12 mouse cellular contexts compared by ENCODE assay signal in the genomic region with DNA sequence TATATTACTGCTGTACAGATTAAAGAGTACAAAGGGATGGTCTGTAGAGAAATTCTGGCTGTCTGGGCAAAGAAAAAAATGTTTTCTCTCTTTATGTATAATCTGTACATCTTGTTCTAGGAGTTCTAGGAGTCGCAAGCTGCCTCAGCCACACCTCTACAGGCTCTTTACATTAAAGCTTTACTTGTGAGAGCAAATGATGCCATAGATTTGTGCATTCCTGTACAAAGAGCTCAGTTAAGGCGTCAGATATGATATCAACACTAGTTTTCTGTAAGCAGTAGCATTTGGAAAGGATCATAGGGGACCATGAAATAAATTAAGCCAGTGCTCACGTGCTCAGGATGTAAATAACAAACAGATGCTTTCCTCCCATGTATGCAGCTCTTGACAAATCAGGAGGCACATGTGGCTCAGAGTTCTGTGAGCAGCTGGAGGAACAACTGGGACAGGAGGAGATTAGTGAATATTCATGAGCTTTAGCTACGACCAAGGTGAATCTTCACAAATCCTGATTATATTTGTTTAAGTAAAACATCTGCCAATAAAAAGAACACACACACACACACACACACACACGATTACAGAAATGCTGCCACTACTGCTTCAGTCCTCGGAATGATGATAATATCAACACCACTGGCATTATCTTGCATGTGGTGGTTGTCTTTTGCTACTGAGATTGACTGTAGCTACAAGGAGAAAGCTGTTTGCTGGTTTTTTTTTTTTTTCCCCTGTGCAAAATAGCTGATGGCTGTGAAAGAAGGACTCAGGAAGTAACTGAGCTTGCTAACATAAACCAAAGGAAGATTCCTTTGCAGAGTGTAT.
DNase-seq lines count a peak whose midpoint lies in the region; ATAC-seq and TF ChIP-seq lines count a peak whose summit lies in the region.
"Had no signal": no experiment of that assay in that cellular context is flagged by ENCODE, and none has a peak within 500 bp of the region (broad histone marks: within the 10 kb centered on the region; RNA-seq: fewer than 3 reads in every experiment).

No protein-coding gene starts in this region.

- H3K9ac ChIP-seq in intestine, embryonic 14.5 days (ENCODE audit: low read length): no peak overlapping the region
- H3K9ac ChIP-seq in intestine, postnatal 0 days (ENCODE audit: low read depth, low read length): no peak overlapping the region
- no peak overlapping the region for H3K9ac ChIP-seq in midbrain, embryonic 11.5 days (ENCODE audit: low read length)
- H3K9ac ChIP-seq in forebrain, postnatal 0 days: peak overlapping the region; percentile 11
- H3K9ac ChIP-seq: limb, embryonic 15.5 days had no signal

- no peak for TF ChIP-seq POLR2A in thymus, adult 2 months (IDR thresholded peaks at IDR 0.05; ENCODE audit: control insufficient read depth, extremely low read depth, insufficient read depth, low read length, poor library complexity)

- no peak for DNase-seq in intestine, embryonic 14.5 days (ENCODE audit: low spot score)
- DNase-seq in midbrain, embryonic 11.5 days (ENCODE audit: low spot score, missing footprints): no peak
- no peak for DNase-seq in midbrain, embryonic 10.5 days (ENCODE audit: low spot score)
- DNase-seq in forebrain, postnatal 0 days: peak; percentile 37
- DNase-seq in retina, postnatal 1 day: peak; percentile 18
- DNase-seq in thymus, adult 2 months: no peak
- DNase-seq in cerebellum, adult 18-20 months: no peak
- DNase-seq: cerebellum, adult 2 months; kidney, adult 11 months; thymus, adult 18-20 months had no signal

- ATAC-seq in intestine, embryonic 14.5 days (replicated peaks; ENCODE audit: low FRiP score, low TSS enrichment, low read depth): no peak
- ATAC-seq in intestine, postnatal 0 days: no peak
- ATAC-seq in midbrain, embryonic 11.5 days (ENCODE audit: low FRiP score): peak; percentile 55; the same call in 1 of the 2 replicates
- peak; percentile 54 for ATAC-seq in forebrain, postnatal 0 days

- no peak overlapping the region for H3K4me3 ChIP-seq in intestine, embryonic 14.5 days (ENCODE audit: low read depth, low read length)
- no peak overlapping the region for H3K4me3 ChIP-seq in intestine, postnatal 0 days (ENCODE audit: low read depth, low read length)
- H3K4me3 ChIP-seq in midbrain, embryonic 11.5 days (ENCODE audit: low read depth, low read length): no peak overlapping the region
- no peak overlapping the region for H3K4me3 ChIP-seq in midbrain, embryonic 10.5 days
- H3K4me3 ChIP-seq in forebrain, postnatal 0 days (ENCODE audit: low read depth, low read length): no peak overlapping the region
- H3K4me3 ChIP-seq in thymus, adult 2 months (ENCODE audit: control insufficient read depth, insufficient read depth, low read length): no peak overlapping the region
- H3K4me3 ChIP-seq: limb, embryonic 15.5 days had no signal

- H3K27ac ChIP-seq in intestine, embryonic 14.5 days (ENCODE audit: low read depth): peak overlapping the region; percentile 55
- H3K27ac ChIP-seq in intestine, postnatal 0 days (ENCODE audit: low read depth, low read length): no peak overlapping the region
- H3K27ac ChIP-seq in midbrain, embryonic 11.5 days (ENCODE audit: low read depth, low read length): no peak overlapping the region
- H3K27ac ChIP-seq in midbrain, embryonic 10.5 days (replicated peaks): no peak overlapping the region
- peak overlapping the region; percentile 85 for H3K27ac ChIP-seq in forebrain, postnatal 0 days (ENCODE audit: low read depth, low read length)
- no peak overlapping the region for H3K27ac ChIP-seq in thymus, adult 2 months (ENCODE audit: control insufficient read depth, insufficient read depth, low read length)
- H3K27ac ChIP-seq: limb, embryonic 15.5 days had no signal

- no peak overlapping the region for H3K4me2 ChIP-seq in intestine, embryonic 14.5 days (ENCODE audit: low read length)
- no peak overlapping the region for H3K4me2 ChIP-seq in intestine, postnatal 0 days (replicated peaks; ENCODE audit: low read depth)
- H3K4me2 ChIP-seq in midbrain, embryonic 11.5 days: no peak overlapping the region
- H3K4me2 ChIP-seq in forebrain, postnatal 0 days (ENCODE audit: low read depth): no peak overlapping the region
- H3K4me2 ChIP-seq: limb, embryonic 15.5 days had no signal

- no peak for TF ChIP-seq CTCF in intestine, postnatal 0 days (IDR thresholded peaks at IDR 0.05; ENCODE audit: low read depth)
- no peak for TF ChIP-seq CTCF in forebrain, postnatal 0 days (IDR thresholded peaks at IDR 0.05; ENCODE audit: low read depth)
- no peak for TF ChIP-seq CTCF in thymus, adult 2 months (IDR thresholded peaks at IDR 0.05; ENCODE audit: borderline replicate concordance, control insufficient read depth, extremely low read depth, insufficient read depth, low read length, poor library complexity)

- H3K27me3 ChIP-seq in intestine, embryonic 14.5 days (replicated peaks; ENCODE audit: control insufficient read depth, insufficient read depth, low read length): no peaks in the 10 kb centered on the region
- no peaks in the 10 kb centered on the region for H3K27me3 ChIP-seq in intestine, postnatal 0 days (replicated peaks; ENCODE audit: control insufficient read depth, insufficient read depth, low read length)
- no peaks in the 10 kb centered on the region for H3K27me3 ChIP-seq in midbrain, embryonic 11.5 days (ENCODE audit: control insufficient read depth, insufficient read depth, low read length)
- H3K27me3 ChIP-seq in midbrain, embryonic 10.5 days (ENCODE audit: low read depth, poor library complexity, severe bottlenecking): no peaks in the 10 kb centered on the region
- no peaks in the 10 kb centered on the region for H3K27me3 ChIP-seq in forebrain, postnatal 0 days (ENCODE audit: insufficient read depth, low read length)
- no peaks in the 10 kb centered on the region for H3K27me3 ChIP-seq in thymus, adult 2 months (ENCODE audit: control insufficient read depth, insufficient read depth, low read length)
- H3K27me3 ChIP-seq: limb, embryonic 15.5 days had no signal

- H3K9me3 ChIP-seq in intestine, embryonic 14.5 days (ENCODE audit: control insufficient read depth, low read length): 0 out of 2 replicates have a peak, but pooled peaks cover 5% of the 10 kb centered on the region
- no peaks in the 10 kb centered on the region for H3K9me3 ChIP-seq in intestine, postnatal 0 days (ENCODE audit: control insufficient read depth)
- H3K9me3 ChIP-seq in midbrain, embryonic 11.5 days (ENCODE audit: control insufficient read depth, low read length): no peaks in the 10 kb centered on the region
- no peaks in the 10 kb centered on the region for H3K9me3 ChIP-seq in midbrain, embryonic 10.5 days (replicated peaks)
- H3K9me3 ChIP-seq in forebrain, postnatal 0 days (ENCODE audit: low read length): no peaks in the 10 kb centered on the region
- H3K9me3 ChIP-seq: limb, embryonic 15.5 days had no signal

- H3K4me1 ChIP-seq in intestine, embryonic 14.5 days (replicated peaks; ENCODE audit: control insufficient read depth, insufficient read depth, low read length): peaks cover 13% of the 10 kb centered on the region; the same call in 1 of the 2 replicates
- H3K4me1 ChIP-seq in intestine, postnatal 0 days (replicated peaks; ENCODE audit: control insufficient read depth, insufficient read depth, low read length): no peaks in the 10 kb centered on the region
- no peaks in the 10 kb centered on the region; the same call in 1 of the 2 replicates for H3K4me1 ChIP-seq in midbrain, embryonic 11.5 days (ENCODE audit: control insufficient read depth, insufficient read depth, low read length)
- peaks cover 8% of the 10 kb centered on the region; the same call in 1 of the 2 replicates for H3K4me1 ChIP-seq in midbrain, embryonic 10.5 days
- peaks cover 7% of the 10 kb centered on the region; the same call in 1 of the 2 replicates for H3K4me1 ChIP-seq in forebrain, postnatal 0 days (ENCODE audit: insufficient read depth)
- no peaks in the 10 kb centered on the region for H3K4me1 ChIP-seq in thymus, adult 2 months (replicated peaks; ENCODE audit: control insufficient read depth, insufficient read depth, low read length)
- H3K4me1 ChIP-seq: limb, embryonic 15.5 days had no signal

- WGBS in intestine, embryonic 14.5 days: 26% methylated on average over 6 of the region's 6 CpGs
- 31% methylated on average over 6 of the region's 6 CpGs for WGBS in intestine, postnatal 0 days
- WGBS in midbrain, embryonic 11.5 days: 45% methylated on average over 6 of the region's 6 CpGs
- WGBS in midbrain, embryonic 10.5 days: 54% methylated on average over 6 of the region's 6 CpGs
- WGBS in forebrain, postnatal 0 days: 39% methylated on average over 6 of the region's 6 CpGs
- WGBS in thymus, adult 2 months: 84% methylated on average over 6 of the region's 6 CpGs

- H3K36me3 ChIP-seq in intestine, embryonic 14.5 days (ENCODE audit: control insufficient read depth, insufficient read depth, low read length): no peaks in the 10 kb centered on the region
- no peaks in the 10 kb centered on the region for H3K36me3 ChIP-seq in intestine, postnatal 0 days (ENCODE audit: control insufficient read depth, insufficient read depth)
- H3K36me3 ChIP-seq in midbrain, embryonic 11.5 days (ENCODE audit: control insufficient read depth, insufficient read depth, low read length): no peaks in the 10 kb centered on the region
- H3K36me3 ChIP-seq in midbrain, embryonic 10.5 days: no peaks in the 10 kb centered on the region
- no peaks in the 10 kb centered on the region for H3K36me3 ChIP-seq in forebrain, postnatal 0 days (ENCODE audit: insufficient read depth)
- no peaks in the 10 kb centered on the region for H3K36me3 ChIP-seq in thymus, adult 2 months (ENCODE audit: control insufficient read depth, insufficient read depth, low read length)
- H3K36me3 ChIP-seq: limb, embryonic 15.5 days had no signal

Comparison
In these comparisons a context has a peak if more than half of its experiments do, and no peak if none do; other contexts are left out.
1. H3K27ac ChIP-seq: peak in intestine, embryonic 14.5 days (single experiment) and forebrain, postnatal 0 days (single experiment); none in intestine, postnatal 0 days (single experiment), midbrain, embryonic 11.5 days (single experiment), midbrain, embryonic 10.5 days (single experiment) and thymus, adult 2 months (single experiment).
2. ATAC-seq: peak in midbrain, embryonic 11.5 days (single experiment) and forebrain, postnatal 0 days (single experiment); none in intestine, embryonic 14.5 days (single experiment) and intestine, postnatal 0 days (single experiment).
3. DNase-seq: peak in forebrain, postnatal 0 days (single experiment) and retina, postnatal 1 day (single experiment); none in intestine, embryonic 14.5 days (single experiment), midbrain, embryonic 11.5 days (single experiment), midbrain, embryonic 10.5 days (single experiment), thymus, adult 2 months (single experiment) and cerebellum, adult 18-20 months (0 of 2).